Mouse (Mus musculus) NIH3T3 (cell line): ENCODE data around the gene Samd4.
"Not testable (repeated sequence)": the region's sequence is repeated elsewhere in the genome, so short reads cannot be mapped to it uniquely, and the experiment has no call there.

Experiments
- DNase-seq: peaks from one replicate; pipeline ENCODE4 v3.0.0-alpha.2; 2012; ENCODE audit warnings: low read depth

Samd4 gene

GRCm38 (mm10) chr14:47107461-47107860 is 224.8 kb downstream of the Samd4 start:
- no peak for DNase-seq

- not testable (repeated sequence) for DNase-seq
Measured at GRCm38 (mm10) chr14:47110391-47110790, 227.7 kb downstream of the Samd4 start.

GRCm38 (mm10) chr14:47111341-47111740 is 228.7 kb downstream of the Samd4 start:
- DNase-seq, result no peak

GRCm38 (mm10) chr14:47115154-47115553 is 232.5 kb downstream of the Samd4 start:
- DNase-seq, result no peak

GRCm38 (mm10) chr14:47116062-47116762 is 233.6 kb downstream of the Samd4 start:
- no peak for DNase-seq

GRCm38 (mm10) chr14:47117522-47117921 is 234.9 kb downstream of the Samd4 start:
- DNase-seq, result peak; percentile 37

- no peak for DNase-seq
Measured at GRCm38 (mm10) chr14:47127987-47128386, 245.3 kb downstream of the Samd4 start.

- DNase-seq, result peak; percentile 17
Measured at GRCm38 (mm10) chr14:47133948-47134347, 251.3 kb downstream of the Samd4 start.

GRCm38 (mm10) chr14:47136637-47137036 is 254.0 kb downstream of the Samd4 start:
- no peak for DNase-seq

GRCm38 (mm10) chr14:47138853-47139252 is 256.2 kb downstream of the Samd4 start:
- DNase-seq, result no peak

GRCm38 (mm10) chr14:47144326-47144725 is 261.7 kb downstream of the Samd4 start:
- no peak for DNase-seq

GRCm38 (mm10) chr14:47151306-47151705 is 268.7 kb downstream of the Samd4 start:
- no peak for DNase-seq

- DNase-seq, result no peak
Measured at GRCm38 (mm10) chr14:47154303-47154702, 271.6 kb downstream of the Samd4 start.
